Mouse (Mus musculus) kidney, adult 2 months (tissue): ENCODE data around the gene Gm10382.

ENCODE experiments used
- CTCF ChIP-seq: fragments of 200-500 bp; conservative IDR thresholded peaks from 2 replicates; pipeline ENCODE4 v1.5.1; 2011; ENCODE audit warnings: low read depth, mild to moderate bottlenecking, control low read depth, low read length, moderate library complexity, mixed read lengths; ENCODE audit not compliant: insufficient read depth, insufficient read length
- POLR2A ChIP-seq: fragments of 200-500 bp; IDR thresholded peaks from one replicate; pipeline ENCODE4 v1.6.1; 2011; ENCODE audit warnings: low read depth, low read length, control low read depth

DNA sequence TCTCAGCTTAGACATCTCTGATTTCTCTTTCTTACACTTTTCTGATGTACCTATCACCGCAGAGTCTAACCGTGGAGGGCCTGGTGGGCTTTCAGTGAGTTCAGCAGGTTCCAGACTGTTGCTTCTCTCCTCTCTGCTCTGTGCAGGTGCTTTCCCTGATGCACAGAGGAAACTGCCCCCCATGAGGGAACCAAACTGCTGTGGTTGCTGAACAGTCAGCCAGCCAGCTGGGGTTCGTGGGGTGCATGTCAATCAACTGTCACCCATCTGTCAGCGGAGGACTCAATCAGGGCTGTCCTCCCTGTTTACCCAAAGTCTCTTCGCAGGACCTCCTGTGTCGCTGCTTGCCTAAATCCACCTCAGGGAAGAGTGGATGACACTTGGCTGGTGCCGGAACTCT, 11.9 kb upstream of the Gm10382 start:
- TF ChIP-seq CTCF (no peak), POLR2A (no peak)
